Mouse (Mus musculus): ENCODE results near the gene Med13l. TPM values are rescaled to one million over a fixed set of nuclear protein-coding genes. Genes with fewer than 3 reads are reported as not detected.

Gene Med13l
- polyA plus RNA-seq, 1 experiment: 42.8 TPM

DNA sequence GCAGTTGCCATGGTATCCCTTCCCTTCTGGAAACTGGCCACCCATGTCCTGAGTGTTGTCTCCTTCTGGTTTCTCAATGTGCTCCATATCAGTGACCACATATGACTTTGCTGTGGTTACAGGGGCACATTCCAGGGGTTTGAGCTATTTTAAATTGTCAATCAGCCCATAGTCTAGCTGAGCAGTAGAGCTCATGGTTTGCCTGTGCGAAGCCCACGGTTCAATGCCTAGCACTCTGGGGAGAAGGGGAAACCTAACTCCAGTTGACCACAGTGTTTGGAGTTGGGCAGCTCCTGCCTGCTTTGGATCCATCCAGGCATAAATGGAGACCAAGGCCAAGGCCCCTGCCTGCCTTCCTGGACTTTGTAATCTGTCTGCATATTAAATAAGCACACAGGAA is 182.6 kb downstream of the Med13l start:
- H3K36me3 ChIP-seq (ENCODE audit: control insufficient read depth, insufficient read depth, low read length): peaks cover 80% of the 10 kb centered on the region
- H3K4me1 ChIP-seq (replicated peaks; ENCODE audit: control insufficient read depth, insufficient read depth, low read length): no peaks in the 10 kb centered on the region
- DNase-seq: no peak
- 92% methylated on average over 2 of the region's 2 CpGs for WGBS
- H3K4me3 ChIP-seq (ENCODE audit: control insufficient read depth, insufficient read depth, low read length): no peak overlapping the region
- no peak overlapping the region for H3K27ac ChIP-seq (ENCODE audit: control insufficient read depth, insufficient read depth, low read length)
- TF ChIP-seq CTCF (IDR thresholded peaks at IDR 0.05; ENCODE audit: borderline replicate concordance, control insufficient read depth, extremely low read depth, insufficient read depth, low read length, poor library complexity): no peak
- no peak for TF ChIP-seq POLR2A (IDR thresholded peaks at IDR 0.05; ENCODE audit: control insufficient read depth, extremely low read depth, insufficient read depth, low read length, poor library complexity)
- no peaks in the 10 kb centered on the region for H3K27me3 ChIP-seq (ENCODE audit: control insufficient read depth, insufficient read depth, low read length)

DNA sequence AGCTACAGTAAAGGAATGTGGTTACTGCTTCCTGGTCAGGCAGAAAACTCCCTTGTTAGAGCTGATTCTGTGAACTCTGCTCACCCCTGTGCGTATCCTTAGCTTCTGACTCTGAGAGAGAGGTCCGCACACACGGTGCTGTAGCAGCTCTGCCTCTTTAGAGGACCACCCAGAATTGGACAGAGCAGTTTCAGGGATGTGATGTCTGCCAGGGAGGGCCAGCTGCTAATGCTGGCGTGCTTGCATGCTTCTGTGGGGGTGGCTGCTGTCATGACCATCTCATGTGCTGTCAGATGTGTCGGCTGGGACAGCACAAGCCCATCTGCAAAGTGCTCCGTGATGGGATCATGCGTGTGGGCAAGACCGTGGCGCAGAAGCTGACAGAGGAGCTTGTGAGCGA is 186.5 kb downstream of the Med13l start:
- Histone ChIP-seq H3K27ac (ENCODE audit: control insufficient read depth, insufficient read depth, low read length) (no peak overlapping the region), H3K27me3 (ENCODE audit: control insufficient read depth, insufficient read depth, low read length) (no peaks in the 10 kb centered on the region), H3K4me1 (replicated peaks; ENCODE audit: control insufficient read depth, insufficient read depth, low read length) (no peaks in the 10 kb centered on the region), H3K36me3 (ENCODE audit: control insufficient read depth, insufficient read depth, low read length) (peaks cover 77% of the 10 kb centered on the region), H3K4me3 (ENCODE audit: control insufficient read depth, insufficient read depth, low read length) (no peak overlapping the region)
- WGBS: 97% methylated on average over 10 of the region's 10 CpGs
- DNase-seq: no peak
- TF ChIP-seq CTCF (IDR thresholded peaks at IDR 0.05; ENCODE audit: borderline replicate concordance, control insufficient read depth, extremely low read depth, insufficient read depth, low read length, poor library complexity): no peak
- no peak for TF ChIP-seq POLR2A (IDR thresholded peaks at IDR 0.05; ENCODE audit: control insufficient read depth, extremely low read depth, insufficient read depth, low read length, poor library complexity)

DNA sequence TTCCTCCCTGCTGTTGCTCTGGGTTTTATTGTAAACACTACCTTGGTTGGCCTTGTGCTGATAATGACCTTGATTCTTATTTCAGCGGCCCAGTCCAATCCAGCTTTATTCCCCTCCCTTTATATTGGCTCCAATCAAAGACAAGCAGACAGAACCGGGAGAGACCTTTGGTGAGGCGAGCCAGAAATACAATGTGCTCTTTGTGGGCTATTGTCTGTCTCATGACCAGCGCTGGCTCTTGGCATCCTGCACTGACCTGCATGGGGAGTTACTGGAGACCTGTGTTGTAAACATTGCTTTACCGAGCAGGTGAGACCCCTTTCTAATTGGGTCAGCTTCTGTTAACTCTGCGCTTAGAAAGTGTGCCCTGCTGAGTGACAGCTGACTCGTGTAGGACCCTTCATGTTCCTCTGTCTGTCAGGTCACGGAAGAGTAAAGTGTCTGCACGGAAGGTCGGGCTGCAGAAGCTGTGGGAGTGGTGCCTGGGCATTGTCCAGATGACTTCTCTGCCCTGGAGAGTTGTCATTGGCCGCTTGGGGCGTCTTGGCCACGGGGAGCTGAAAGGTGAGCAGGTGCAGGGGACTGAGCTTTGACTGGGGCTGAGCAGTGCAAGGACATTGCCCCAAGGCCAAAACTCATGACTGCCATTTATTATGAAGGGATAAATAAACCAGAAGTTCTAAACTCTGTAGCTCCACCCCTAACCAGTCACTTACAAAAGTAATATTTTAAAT is 191.1 kb downstream of the Med13l start:
- no peak for TF ChIP-seq CTCF (IDR thresholded peaks at IDR 0.05; ENCODE audit: borderline replicate concordance, control insufficient read depth, extremely low read depth, insufficient read depth, low read length, poor library complexity)
- TF ChIP-seq POLR2A (IDR thresholded peaks at IDR 0.05; ENCODE audit: control insufficient read depth, extremely low read depth, insufficient read depth, low read length, poor library complexity): no peak
- 97% methylated on average over 13 of the region's 13 CpGs for WGBS
- Histone ChIP-seq H3K36me3 (ENCODE audit: control insufficient read depth, insufficient read depth, low read length) (peaks cover 68% of the 10 kb centered on the region), H3K4me1 (replicated peaks; ENCODE audit: control insufficient read depth, insufficient read depth, low read length) (no peaks in the 10 kb centered on the region), H3K27ac (ENCODE audit: control insufficient read depth, insufficient read depth, low read length) (no peak overlapping the region), H3K27me3 (ENCODE audit: control insufficient read depth, insufficient read depth, low read length) (no peaks in the 10 kb centered on the region), H3K4me3 (ENCODE audit: control insufficient read depth, insufficient read depth, low read length) (no peak overlapping the region)
- DNase-seq: no peak

DNA sequence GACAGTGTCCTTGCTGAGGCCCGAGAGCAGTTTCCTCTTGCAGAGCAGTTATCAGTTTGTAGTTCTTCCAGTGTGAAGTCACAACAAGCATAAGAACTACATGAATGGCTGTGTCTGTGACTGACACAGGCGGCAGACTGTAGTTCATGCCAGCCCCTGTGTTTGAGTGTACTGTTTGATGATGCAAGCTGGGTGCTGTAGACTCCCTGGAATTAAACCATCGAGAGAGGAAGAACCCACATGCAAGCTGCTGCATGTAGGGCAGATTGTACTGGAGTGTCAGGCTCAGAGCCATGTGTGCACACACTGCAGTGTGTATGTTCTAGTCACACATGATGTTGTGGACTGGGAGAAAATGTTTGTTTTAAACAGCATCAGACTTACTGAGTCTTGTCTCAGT is 192.4 kb downstream of the Med13l start:
- TF ChIP-seq CTCF (IDR thresholded peaks at IDR 0.05; ENCODE audit: borderline replicate concordance, control insufficient read depth, extremely low read depth, insufficient read depth, low read length, poor library complexity) (no peak), POLR2A (IDR thresholded peaks at IDR 0.05; ENCODE audit: control insufficient read depth, extremely low read depth, insufficient read depth, low read length, poor library complexity) (no peak)
- Histone ChIP-seq H3K4me1 (replicated peaks; ENCODE audit: control insufficient read depth, insufficient read depth, low read length) (no peaks in the 10 kb centered on the region), H3K27ac (ENCODE audit: control insufficient read depth, insufficient read depth, low read length) (no peak overlapping the region), H3K4me3 (ENCODE audit: control insufficient read depth, insufficient read depth, low read length) (no peak overlapping the region), H3K27me3 (ENCODE audit: control insufficient read depth, insufficient read depth, low read length) (no peaks in the 10 kb centered on the region), H3K36me3 (ENCODE audit: control insufficient read depth, insufficient read depth, low read length) (peaks cover 73% of the 10 kb centered on the region)
- WGBS: 94% methylated on average over 3 of the region's 3 CpGs
- no peak for DNase-seq

DNA sequence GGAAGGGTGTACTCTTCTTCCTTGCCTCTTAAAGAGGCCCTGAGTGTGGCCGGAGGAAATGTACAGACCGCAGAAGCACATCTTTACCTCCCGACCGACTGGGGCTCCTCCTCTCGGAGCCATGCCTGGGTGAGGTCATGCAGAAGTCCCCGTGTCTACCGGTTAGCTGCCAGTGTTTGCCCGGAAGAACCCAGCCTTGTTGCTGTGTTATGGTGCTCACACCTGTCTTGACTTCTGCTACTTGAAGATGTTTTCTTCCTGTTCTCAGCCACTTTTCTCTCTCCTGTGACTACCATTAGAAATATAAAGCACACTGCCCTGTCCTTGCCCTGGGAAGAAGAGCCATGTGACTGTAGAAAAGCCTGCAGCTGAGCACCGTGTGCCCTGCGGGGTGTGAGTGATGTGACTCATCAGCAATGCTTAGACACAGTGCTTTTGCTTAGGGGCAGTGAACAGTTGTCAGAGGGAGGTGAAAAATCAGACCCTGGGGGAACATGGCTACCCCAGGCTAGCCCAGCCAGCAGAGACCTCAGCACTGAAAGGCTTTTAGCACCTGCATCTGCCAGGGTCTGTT is 193.1 kb downstream of the Med13l start:
- H3K27me3 ChIP-seq (ENCODE audit: control insufficient read depth, insufficient read depth, low read length): no peaks in the 10 kb centered on the region
- H3K4me1 ChIP-seq (replicated peaks; ENCODE audit: control insufficient read depth, insufficient read depth, low read length): no peaks in the 10 kb centered on the region
- TF ChIP-seq CTCF (IDR thresholded peaks at IDR 0.05; ENCODE audit: borderline replicate concordance, control insufficient read depth, extremely low read depth, insufficient read depth, low read length, poor library complexity): no peak
- no peak for TF ChIP-seq POLR2A (IDR thresholded peaks at IDR 0.05; ENCODE audit: control insufficient read depth, extremely low read depth, insufficient read depth, low read length, poor library complexity)
- no peak for DNase-seq
- H3K4me3 ChIP-seq (ENCODE audit: control insufficient read depth, insufficient read depth, low read length): no peak overlapping the region
- no peak overlapping the region for H3K27ac ChIP-seq (ENCODE audit: control insufficient read depth, insufficient read depth, low read length)
- H3K36me3 ChIP-seq (ENCODE audit: control insufficient read depth, insufficient read depth, low read length): peaks cover 72% of the 10 kb centered on the region
- WGBS: 96% methylated on average over 10 of the region's 10 CpGs

DNA sequence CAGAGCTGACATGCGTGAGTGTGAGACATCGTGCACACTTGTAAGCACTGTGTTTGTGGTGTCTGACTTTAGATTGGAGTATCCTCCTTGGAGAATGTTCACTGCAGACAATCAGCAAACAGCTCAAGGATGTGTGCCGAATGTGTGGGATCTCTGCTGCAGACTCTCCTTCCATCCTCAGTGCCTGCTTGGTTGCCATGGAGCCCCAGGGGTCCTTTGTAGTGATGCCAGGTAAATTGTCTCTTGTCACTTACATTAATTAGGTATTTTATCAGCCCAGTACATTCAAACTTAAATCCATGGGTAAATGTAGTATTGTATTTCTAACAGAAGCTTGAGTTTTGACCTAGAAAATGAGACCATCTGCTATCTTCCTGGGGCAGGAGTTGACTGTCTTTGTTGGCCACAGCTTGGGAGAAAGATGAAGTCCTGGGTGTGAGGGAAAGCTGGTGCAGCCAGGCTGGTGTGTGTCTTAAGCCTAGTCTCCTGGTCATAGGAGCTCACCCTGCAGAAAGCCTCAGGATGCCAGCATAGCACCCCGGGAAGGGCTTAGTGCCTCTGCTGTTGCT is 193.8 kb downstream of the Med13l start:
- Histone ChIP-seq H3K4me3 (ENCODE audit: control insufficient read depth, insufficient read depth, low read length) (no peak overlapping the region), H3K36me3 (ENCODE audit: control insufficient read depth, insufficient read depth, low read length) (peaks cover 72% of the 10 kb centered on the region), H3K4me1 (replicated peaks; ENCODE audit: control insufficient read depth, insufficient read depth, low read length) (no peaks in the 10 kb centered on the region), H3K27ac (ENCODE audit: control insufficient read depth, insufficient read depth, low read length) (no peak overlapping the region), H3K27me3 (ENCODE audit: control insufficient read depth, insufficient read depth, low read length) (no peaks in the 10 kb centered on the region)
- WGBS: over 99% methylated on average over 4 of the region's 4 CpGs
- TF ChIP-seq CTCF (IDR thresholded peaks at IDR 0.05; ENCODE audit: borderline replicate concordance, control insufficient read depth, extremely low read depth, insufficient read depth, low read length, poor library complexity) (no peak), POLR2A (IDR thresholded peaks at IDR 0.05; ENCODE audit: control insufficient read depth, extremely low read depth, insufficient read depth, low read length, poor library complexity) (no peak)
- DNase-seq: no peak
